In the genomic region with DNA sequence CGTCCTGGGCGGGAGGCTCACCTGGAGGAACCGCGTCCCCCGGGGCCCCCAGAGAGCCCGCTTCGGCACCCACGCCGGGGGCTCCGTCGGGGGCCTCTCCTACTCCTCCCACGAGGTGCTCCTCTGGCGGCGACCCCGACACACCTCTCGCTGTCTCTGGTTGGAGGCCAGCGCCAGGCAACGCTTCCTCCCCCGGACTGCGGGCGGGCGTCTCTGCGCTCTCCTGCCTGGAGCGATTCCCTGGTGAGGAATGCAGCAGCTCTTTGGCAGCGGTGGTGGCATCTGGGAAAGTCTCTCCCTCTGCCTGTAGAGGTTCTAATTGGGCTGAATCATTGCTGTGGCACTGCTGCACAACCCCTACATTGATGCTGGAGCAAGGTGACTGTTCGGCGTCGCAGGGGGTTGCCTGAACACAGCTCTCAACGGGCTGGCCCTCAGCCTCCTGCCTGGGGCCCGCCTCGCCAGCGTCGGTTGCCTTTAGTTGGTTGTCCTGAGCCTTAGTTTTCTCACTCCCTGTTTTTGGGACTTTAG, we compare ENCODE assay signal across 8 mouse cellular contexts.
DNase-seq lines count a peak whose midpoint lies in the region; ATAC-seq and TF ChIP-seq lines count a peak whose summit lies in the region.

No protein-coding gene starts in this region.

- peak overlapping the region; percentile 38 for H3K4me3 ChIP-seq in forebrain, postnatal 0 days (ENCODE audit: low read depth, low read length)
- peak overlapping the region; percentile 63 for H3K4me3 ChIP-seq in intestine, embryonic 14.5 days (ENCODE audit: low read depth, low read length)
- H3K4me3 ChIP-seq in liver, embryonic 14.5 days (ENCODE audit: insufficient read depth in 1 of 2, low read depth in 2 of 2, low read length in 2 of 2), result peak overlapping the region in 1 of 2 experiments; percentile 66; a peak in 2 of 4 replicates

- H3K9me3 ChIP-seq in forebrain, postnatal 0 days (ENCODE audit: low read length), result no peaks in the 10 kb centered on the region
- H3K9me3 ChIP-seq in intestine, embryonic 14.5 days (ENCODE audit: control insufficient read depth, low read length), result no peaks in the 10 kb centered on the region
- no peaks in the 10 kb centered on the region for H3K9me3 ChIP-seq in liver, embryonic 14.5 days (ENCODE audit: control insufficient read depth, low read length)

- intact Hi-C loops in gastrocnemius, postnatal 14 days (cut with DNase I; ENCODE audit: low total_unique reads), result no loop called here

- H3K36me3 ChIP-seq in forebrain, postnatal 0 days (ENCODE audit: insufficient read depth), result no peaks in the 10 kb centered on the region
- no peaks in the 10 kb centered on the region for H3K36me3 ChIP-seq in intestine, embryonic 14.5 days (ENCODE audit: control insufficient read depth, insufficient read depth, low read length)
- H3K36me3 ChIP-seq in liver, embryonic 14.5 days (replicated peaks; ENCODE audit: control insufficient read depth, insufficient read depth, low read depth), result no peaks in the 10 kb centered on the region

- H3K4me2 ChIP-seq in forebrain, postnatal 0 days (ENCODE audit: low read depth), result peak overlapping the region; percentile 58
- H3K4me2 ChIP-seq in intestine, embryonic 14.5 days (ENCODE audit: low read length), result peak overlapping the region; percentile 68
- peak overlapping the region; percentile 62 for H3K4me2 ChIP-seq in liver, embryonic 14.5 days (ENCODE audit: low read depth)

- H3K27me3 ChIP-seq in forebrain, postnatal 0 days (ENCODE audit: insufficient read depth, low read length), result peaks cover 49% of the 10 kb centered on the region
- peaks cover 58% of the 10 kb centered on the region for H3K27me3 ChIP-seq in intestine, embryonic 14.5 days (replicated peaks; ENCODE audit: control insufficient read depth, insufficient read depth, low read length)
- peaks cover 58% of the 10 kb centered on the region for H3K27me3 ChIP-seq in liver, embryonic 14.5 days (ENCODE audit: control insufficient read depth, insufficient read depth, low read length)

- H3K27ac ChIP-seq in forebrain, postnatal 0 days (ENCODE audit: low read depth, low read length), result no peak overlapping the region
- H3K27ac ChIP-seq in intestine, embryonic 14.5 days (ENCODE audit: low read depth), result no peak overlapping the region
- H3K27ac ChIP-seq in liver, embryonic 14.5 days, result no peak overlapping the region

- H3K4me1 ChIP-seq in forebrain, postnatal 0 days (ENCODE audit: insufficient read depth), result peaks cover 2% of the 10 kb centered on the region; the same call in 1 of the 2 replicates
- H3K4me1 ChIP-seq in intestine, embryonic 14.5 days (replicated peaks; ENCODE audit: control insufficient read depth, insufficient read depth, low read length), result peaks cover 21% of the 10 kb centered on the region; the same call in 1 of the 2 replicates
- H3K4me1 ChIP-seq in liver, embryonic 14.5 days (replicated peaks; ENCODE audit: control insufficient read depth in 2 of 2, insufficient read depth in 2 of 2, low read length in 1 of 2), result peaks cover 0 to 5% of the 10 kb centered on the region in 2 experiments; a peak in 1 of 4 replicates

- TF ChIP-seq EP300 in liver, embryonic 14.5 days (IDR thresholded peaks at IDR 0.05; ENCODE audit: low read depth), result no peak

- ATAC-seq in forebrain, postnatal 0 days, result peak; percentile 21; the same call in 1 of the 2 replicates
- no peak for ATAC-seq in intestine, embryonic 14.5 days (replicated peaks; ENCODE audit: low FRiP score, low TSS enrichment, low read depth)
- ATAC-seq in liver, embryonic 14.5 days (ENCODE audit: insufficient read depth), result no peak
- peak; percentile 10; the same call in 1 of the 2 replicates for ATAC-seq in neutrophil, adult 5-6 weeks (ENCODE audit: extremely low read depth, insufficient number of reproducible peaks, low FRiP score, poor library complexity, severe bottlenecking)

- no peak overlapping the region for H3K9ac ChIP-seq in forebrain, postnatal 0 days
- H3K9ac ChIP-seq in intestine, embryonic 14.5 days (ENCODE audit: low read length), result no peak overlapping the region
- no peak overlapping the region for H3K9ac ChIP-seq in liver, embryonic 14.5 days (replicated peaks)

- DNase-seq in gastrocnemius, postnatal 14 days, result peak; percentile 27
- no peak for DNase-seq in gastrocnemius, postnatal 25 days
- DNase-seq in adrenal gland, adult 2 months, result peak; percentile 38
- no peak for DNase-seq in forebrain, postnatal 0 days
- peak; percentile 69 for DNase-seq in intestine, embryonic 14.5 days (ENCODE audit: low spot score)
- no peak for DNase-seq in liver, embryonic 14.5 days (ENCODE audit: low read depth in 3 of 3, low spot score in 3 of 3)
- no peak for DNase-seq in frontal cortex, postnatal 14 days (ENCODE audit: low spot score in 2 of 2)

- 1% methylated on average over 28 of the region's 33 CpGs for WGBS in forebrain, postnatal 0 days
- 1% methylated on average over 33 of the region's 33 CpGs for WGBS in intestine, embryonic 14.5 days
- 3% methylated on average over 31 of the region's 33 CpGs for WGBS in liver, embryonic 14.5 days (ENCODE audit: insufficient replicate concordance)

- TF ChIP-seq CTCF in forebrain, postnatal 0 days (IDR thresholded peaks at IDR 0.05; ENCODE audit: low read depth), result no peak
- no peak for TF ChIP-seq CTCF in liver, embryonic 14.5 days (IDR thresholded peaks at IDR 0.05; ENCODE audit: low read depth)

Comparison
In these comparisons a context has a peak if more than half of its experiments do, and no peak if none do; other contexts are left out.
1. DNase-seq: peak in gastrocnemius, postnatal 14 days (single experiment), adrenal gland, adult 2 months (single experiment) and intestine, embryonic 14.5 days (single experiment); none in gastrocnemius, postnatal 25 days (single experiment), forebrain, postnatal 0 days (single experiment), liver, embryonic 14.5 days (0 of 3) and frontal cortex, postnatal 14 days (0 of 2).
2. ATAC-seq: peak in forebrain, postnatal 0 days (single experiment) and neutrophil, adult 5-6 weeks (single experiment); none in intestine, embryonic 14.5 days (single experiment) and liver, embryonic 14.5 days (single experiment).
3. Peak in every context shown above with its lines, with median percentiles within 50 percentile points of each other: H3K4me2 ChIP-seq.